Mouse (Mus musculus) NIH3T3 (cell line): ENCODE data around the gene Tspan2.
A peak's percentile ranks its signal among the peaks of the same experiment; 100 is the strongest.

ENCODE experiments used
- DNase-seq: peaks from one replicate; pipeline ENCODE4 v3.0.0-alpha.2; 2012; ENCODE audit warnings: low read depth

The Tspan2 gene

DNA sequence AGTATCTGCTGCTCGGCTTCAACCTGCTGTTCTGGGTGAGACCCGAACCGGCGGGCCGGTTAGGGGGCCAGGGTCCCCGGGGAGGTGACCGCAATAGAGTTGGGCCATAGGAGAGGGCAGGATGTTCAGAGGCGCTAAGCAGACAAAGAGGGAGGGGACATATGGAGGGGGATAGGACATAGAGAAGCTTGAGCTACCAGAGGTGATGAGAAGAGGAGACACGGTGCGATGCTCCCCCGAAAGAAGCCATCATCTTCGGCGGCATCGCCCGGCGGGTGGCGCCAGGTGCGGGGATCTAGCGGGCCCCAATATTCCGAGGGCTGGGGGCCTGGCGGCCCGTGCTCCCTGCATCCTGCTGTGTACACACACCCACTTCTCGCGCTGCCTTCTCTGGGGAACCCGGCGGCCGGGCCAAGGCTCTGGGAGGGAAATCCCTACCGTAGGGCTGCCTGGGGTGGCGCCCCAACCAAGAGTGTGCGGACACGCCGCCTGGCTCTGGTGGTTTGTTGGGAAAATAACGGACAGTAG is 766 bp downstream of the Tspan2 start:
- DNase-seq, result no peak

DNA sequence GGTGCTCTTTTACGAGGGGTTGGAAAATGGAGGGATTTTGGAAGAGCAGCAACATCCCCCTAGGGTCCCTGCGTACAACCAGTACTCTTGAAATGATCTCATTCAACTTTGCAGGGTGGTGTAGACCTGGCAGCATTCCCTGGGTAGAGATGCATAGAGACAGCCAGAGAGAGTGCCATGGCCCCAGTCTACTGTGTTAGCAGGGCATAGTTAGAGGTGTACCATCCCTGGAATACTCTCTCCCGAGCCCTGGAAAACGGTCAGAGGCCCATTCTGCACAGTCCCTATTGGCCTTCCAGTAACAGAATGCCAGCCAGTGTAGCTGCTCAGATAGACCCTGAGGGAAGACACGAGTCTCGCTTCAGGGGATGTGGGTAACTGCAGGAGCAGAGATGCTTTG is 1.3 kb downstream of the Tspan2 start:
- DNase-seq, result no peak

DNA sequence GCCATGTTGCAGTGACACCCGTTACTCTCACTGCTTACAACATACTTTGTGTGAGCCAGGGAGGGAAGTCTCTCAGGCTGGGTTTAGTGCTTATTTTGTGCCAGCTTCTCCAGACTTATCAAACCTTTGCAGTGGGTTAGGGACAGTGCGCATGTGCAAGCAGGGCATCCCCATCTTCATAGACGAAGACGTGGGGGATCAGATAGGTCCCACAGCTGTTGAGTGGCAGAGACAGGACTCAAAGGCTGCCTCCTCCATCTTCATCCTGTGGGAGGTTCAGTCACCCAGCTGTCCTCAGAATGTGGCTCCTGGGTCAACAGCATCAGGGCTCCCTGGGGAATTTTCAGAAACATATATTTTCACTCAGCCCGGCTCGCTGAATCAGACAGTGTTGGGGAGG is 2.1 kb downstream of the Tspan2 start:
- no peak for DNase-seq

DNA sequence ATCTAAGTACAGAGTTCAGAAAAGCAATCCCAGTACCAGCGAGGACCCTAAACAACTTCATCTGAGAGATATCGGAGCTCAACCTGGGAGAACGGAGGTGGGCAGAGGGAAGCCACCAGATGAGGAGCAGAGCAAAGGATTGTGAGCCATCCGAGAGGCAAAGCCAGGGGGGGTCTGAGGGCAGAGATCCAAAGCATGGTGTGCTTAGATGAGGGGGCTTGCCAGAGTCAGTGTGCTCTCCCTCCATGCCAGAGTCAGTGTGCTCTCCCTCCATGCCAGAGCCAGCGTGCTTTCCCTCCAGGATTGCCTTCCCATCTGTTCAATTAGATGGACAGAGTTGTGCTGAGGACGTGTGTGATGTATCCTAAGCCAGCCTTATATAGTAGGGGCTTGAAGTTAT is 2.8 kb downstream of the Tspan2 start:
- DNase-seq, result no peak

DNA sequence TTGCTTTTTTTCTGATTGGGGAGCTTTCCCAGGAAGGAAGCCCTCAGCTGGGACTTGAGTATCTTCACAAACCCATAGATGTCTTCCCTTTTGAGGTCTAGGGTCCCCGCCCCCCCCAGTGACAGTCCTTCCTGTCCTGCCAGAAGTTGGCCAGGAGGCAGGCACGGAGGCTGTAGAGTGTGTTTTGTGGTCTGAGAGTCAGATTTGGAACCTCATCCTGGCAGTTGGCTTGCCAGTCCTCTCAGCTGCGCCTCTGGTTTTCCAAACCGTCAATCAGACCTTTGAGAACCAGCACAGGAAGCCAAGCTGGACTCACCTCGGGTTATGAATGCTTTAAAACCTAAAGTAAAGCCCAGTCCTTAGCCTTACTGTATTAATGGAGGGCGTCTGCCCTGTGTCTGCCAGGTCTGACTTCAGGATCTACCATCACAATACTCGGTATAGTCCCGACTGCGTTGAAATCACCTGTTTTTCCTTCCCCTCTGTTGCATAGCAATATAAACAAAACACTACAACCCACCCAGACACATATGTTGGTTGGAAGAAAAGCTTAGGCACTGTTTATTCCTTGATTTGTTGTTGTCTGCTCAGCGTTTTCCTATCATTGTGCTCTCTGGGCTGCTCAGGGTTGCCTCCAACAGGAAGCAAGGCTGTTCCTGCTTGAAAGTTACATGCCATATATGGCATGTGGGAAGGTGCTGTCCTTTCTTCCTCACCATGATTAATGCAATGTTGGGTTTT is 4.0 kb downstream of the Tspan2 start:
- no peak for DNase-seq

DNA sequence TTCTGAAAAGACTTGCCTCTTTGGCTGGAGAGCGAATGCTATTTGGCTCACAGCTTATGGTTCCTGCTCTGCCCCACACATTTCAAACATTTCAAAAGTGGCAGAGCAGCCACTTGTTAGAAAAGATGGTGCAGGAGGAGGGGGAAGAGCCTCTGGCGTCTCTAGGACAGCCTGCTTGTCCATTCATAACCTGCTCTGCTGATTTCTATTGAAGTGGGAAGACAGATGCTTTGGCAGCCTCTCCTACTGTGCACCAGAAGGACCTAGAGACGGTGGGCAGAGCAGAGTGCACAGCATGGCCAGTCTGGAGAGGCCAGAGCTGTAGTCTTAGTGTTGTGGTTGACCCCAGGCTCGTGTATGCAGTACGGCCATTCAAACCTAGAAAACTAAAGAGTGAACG is 4.6 kb downstream of the Tspan2 start:
- no peak for DNase-seq

DNA sequence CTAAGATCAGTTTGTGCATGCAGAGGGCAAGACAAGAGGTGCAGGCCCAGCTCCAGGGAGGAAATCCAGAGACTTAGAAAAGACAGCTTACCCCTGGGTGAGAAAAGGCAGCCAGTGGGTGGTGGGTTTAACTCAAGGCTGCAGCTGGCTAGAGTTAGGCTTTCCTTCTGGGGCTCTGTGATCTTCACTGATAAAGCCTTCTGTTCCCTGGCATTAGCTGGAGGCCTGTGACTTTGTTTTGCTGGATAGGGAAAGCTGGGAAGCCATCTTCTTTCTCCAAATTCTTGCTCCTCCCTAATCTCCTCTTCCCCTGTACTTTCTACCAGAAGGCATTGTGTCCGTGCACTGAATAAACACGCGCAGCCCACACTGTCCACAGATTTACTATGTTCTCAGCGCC is 8.4 kb downstream of the Tspan2 start:
- DNase-seq, result no peak

DNA sequence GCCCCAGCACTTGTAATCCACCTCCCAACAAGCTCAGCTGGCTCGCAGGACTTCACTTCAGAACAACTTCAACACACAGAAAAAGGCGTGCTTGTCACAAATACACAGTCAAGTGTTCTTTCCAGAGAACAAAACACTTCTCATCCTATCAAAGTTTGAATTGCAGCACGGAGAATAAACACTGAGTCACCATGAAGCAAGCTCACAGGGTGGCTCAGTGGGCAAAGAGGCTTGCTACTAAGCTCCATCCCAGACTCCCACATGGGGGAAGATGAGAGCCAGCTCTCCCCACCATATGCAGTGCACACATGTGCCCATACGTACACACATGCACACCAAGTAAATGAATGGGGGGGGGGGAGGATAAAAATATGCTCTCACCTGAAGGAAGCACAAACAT is 8.9 kb downstream of the Tspan2 start:
- peak; percentile 44 for DNase-seq

DNA sequence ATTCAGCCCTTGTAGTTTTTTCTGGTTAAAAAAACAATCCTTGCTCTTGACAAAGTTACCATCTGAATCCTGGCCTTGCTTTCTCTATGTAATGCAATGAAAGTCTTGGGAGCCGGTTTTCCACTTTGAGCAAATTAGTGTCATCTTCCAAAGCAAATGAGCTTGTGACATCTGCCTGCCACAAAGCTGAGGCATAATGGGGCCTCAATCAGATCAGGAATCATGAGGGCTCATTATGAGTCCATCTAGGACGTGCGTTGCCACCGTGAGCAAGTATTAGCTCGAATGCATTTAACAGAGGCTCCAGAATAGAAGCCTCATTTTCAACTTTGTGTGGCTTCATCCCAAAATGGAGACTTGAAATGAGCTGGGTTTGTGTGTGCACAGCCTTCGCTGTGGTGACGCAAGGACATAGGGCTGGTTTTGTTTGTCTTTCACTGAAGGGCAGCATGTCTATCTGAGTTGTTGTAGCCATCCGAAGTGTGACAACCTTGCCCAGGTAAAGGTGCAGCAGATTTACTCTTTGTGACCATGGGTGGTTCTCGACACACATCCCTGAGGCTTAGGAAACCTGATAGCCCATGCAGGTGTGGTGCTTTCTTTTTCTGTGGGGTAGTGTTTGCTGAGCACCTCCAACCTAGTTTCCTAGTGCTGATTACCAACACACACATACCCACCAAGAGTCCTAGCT is 9.6 kb downstream of the Tspan2 start:
- no peak for DNase-seq

DNA sequence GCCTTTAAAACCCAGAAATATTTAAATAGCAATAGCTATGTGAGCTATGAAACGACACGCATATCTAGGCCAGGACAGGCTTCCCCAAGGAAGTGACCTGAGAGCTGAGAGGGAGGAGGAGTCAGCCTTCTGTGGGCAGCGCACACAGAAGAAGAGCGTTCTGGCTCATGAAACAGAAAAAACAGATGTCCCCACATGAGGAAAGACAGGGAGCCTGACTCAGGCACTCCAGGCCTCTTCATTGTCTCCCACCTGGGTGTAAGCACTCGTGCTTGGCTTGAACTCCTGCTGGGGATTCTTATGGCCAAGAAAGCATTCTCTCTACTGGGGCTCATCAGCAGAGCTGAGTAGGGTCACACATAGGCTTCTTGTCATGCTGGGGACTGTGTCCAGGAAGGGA is 10.3 kb downstream of the Tspan2 start:
- no peak for DNase-seq

DNA sequence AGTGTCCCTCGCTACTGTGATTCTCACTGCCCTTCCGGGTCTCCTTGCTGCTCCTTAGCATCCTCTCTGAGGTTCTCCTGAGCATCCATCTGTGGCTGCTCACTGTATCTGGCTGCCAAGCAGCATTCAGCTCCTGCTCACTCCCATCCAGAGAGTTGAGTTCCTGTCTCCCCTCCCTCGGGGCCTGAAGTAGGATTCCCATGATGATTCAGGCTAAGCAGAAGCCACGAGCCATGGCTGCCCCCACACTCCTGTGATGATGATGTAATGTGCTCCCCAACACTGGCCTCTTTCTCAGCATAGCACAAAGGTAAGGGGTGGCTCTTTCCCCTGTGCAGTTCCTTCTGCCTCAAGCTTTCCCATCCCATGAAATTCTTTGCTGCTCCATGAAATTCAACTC is 11.8 kb downstream of the Tspan2 start:
- DNase-seq, result peak; percentile 31

DNA sequence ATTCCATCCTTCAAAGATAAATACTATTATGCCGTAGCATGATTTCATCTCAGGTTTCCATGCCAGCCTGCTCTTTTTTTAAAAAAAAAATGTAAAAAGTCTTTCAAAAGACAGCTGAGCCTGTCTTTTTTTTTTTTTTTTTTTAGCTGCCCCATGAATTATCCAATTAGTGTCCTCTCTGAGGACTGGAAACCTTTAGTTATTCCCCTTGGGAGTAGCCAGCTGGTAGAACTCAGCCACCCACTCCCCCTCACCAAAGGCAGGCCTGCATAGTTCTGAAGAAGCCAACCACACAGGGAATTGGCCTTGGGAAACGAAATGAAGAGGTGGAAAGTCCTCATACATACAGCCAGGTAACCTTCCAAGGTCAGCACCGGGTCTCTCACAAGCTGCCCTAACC is 13.7 kb downstream of the Tspan2 start:
- no peak for DNase-seq

DNA sequence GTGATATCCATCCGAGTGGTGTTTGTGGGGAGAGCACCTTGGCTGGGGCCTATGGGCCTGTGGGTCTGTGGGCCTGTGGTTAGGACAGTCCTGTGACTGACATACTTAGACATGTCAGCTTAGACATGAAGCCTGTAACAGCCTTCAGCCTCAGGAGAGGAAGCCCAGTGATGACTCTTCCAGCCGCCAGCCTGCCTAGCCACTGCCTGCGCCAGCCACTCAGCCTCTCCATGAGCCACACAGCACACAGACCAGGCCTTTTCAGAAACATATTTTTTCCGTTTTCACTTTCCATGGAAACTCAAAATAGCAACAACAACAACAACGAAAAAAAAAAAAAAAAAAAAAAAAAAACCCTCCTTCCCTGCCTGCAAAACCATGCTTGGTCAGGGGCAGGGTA is 14.4 kb downstream of the Tspan2 start:
- DNase-seq, result peak; percentile 17

DNA sequence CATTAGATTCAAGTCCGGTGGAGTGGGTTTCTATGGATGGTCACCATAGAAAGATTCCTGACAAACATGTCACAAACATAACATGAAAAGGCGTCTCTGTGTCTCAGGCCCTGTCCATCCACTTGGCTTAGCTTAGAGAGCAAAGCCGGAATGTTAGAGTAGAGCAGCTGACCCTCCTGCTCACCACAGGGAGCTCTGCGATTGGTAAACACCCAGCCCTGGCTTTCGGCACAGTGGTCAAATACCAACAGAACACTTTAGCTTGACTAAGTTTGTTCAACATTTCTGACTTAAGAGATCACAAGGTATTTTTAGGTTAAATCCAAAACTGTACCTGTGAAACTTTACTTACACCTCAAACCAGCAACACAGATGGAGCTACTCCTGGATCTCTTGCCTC is 16.8 kb downstream of the Tspan2 start:
- no peak for DNase-seq

DNA sequence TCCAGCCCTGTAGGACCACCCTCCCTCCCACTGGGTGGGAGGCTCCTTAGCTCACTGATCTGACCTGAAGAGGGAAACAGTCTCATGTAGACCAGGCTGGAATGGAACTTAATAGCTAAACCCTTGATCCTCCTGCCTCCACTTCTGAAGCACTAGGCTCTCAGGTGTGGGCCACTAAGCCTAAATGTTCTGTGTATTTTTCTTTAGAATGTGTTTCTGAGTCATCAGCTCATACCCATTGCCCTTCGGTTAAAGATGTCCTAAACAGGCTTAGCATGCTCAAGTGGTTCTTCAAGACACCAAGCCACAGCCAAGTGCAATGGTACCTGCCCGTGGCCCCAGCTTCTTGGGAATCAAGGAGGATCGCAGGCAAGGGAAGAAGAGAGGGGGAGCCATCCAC is 17.2 kb downstream of the Tspan2 start:
- DNase-seq, result no peak

DNA sequence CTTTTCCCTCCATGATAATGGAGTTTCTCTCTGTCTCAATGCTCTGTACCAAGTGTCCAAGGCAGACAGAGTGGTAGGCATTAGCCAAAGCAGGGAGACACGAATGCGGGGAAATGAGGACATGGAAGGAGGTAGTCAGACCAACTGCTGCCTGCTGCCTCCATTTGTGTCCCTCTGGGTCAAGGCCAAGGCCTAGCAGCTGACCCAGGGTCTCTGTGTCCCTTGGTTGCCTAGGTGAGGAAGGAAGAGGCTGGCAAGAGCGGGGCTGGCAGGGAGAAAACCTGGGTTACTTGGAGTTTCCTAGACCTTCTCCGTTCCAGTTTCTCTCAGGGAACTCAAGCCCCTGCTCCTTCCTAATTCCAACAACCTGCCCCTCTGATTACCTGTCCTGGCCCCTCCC is 17.7 kb downstream of the Tspan2 start:
- DNase-seq, result no peak

DNA sequence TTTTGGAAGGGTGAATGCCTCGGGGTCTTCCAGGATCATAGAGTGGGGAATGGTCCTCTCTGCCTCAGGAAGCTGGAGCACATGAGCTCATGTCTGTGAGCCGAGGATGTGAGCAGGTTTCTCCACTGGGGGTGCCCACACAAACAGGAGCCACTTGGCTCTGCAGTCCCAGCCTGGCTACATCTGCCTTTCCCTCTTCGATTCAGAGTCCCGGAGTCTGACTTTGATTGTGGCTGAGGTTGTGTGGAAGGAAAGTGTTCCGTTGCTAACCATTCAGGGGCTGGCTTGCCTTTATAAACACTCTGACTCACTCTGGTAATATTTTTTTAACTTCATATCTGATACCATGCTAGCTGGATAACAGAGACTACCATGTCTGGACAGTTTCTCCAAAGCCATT is 18.1 kb downstream of the Tspan2 start:
- DNase-seq, result peak; percentile 48

DNA sequence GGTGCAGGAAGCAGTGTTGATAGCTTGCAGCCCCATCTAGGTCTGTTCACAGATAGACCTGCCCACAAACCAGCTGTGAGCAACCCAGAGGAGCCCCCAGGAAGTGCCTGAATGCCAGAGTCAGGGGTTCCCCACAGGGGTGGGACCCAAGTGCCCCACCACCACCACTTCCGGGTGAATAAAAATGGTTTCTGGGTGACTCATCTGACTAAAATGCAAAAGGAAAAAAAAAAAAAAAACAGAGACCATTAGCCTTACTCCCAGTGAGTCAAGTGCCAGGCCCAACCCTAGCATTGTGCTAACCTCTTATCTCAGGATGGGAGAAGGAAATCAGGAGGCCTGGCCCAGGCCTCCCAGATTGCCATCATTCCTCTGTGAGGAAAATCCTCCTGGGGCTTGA is 21.5 kb downstream of the Tspan2 start:
- peak; percentile 58 for DNase-seq

DNA sequence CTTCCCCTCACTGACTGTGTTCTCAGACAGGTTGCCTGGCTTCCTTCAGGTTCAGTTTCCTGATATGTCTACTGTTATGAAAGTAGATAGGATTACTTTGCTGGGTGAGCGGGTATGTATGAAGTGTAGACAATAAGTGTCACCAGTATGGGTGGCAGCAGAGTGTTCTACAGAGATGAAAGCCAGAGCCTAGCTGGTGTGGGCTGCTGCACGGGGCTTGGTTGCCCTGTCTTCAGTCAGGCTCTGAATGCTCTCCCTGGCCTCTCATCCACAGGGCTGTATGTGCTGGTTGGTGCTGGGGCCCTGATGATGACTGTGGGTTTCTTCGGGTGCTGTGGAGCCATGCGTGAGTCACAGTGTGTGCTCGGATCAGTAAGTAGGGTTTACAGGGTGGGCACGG is 22.7 kb downstream of the Tspan2 start:
- no peak for DNase-seq

DNA sequence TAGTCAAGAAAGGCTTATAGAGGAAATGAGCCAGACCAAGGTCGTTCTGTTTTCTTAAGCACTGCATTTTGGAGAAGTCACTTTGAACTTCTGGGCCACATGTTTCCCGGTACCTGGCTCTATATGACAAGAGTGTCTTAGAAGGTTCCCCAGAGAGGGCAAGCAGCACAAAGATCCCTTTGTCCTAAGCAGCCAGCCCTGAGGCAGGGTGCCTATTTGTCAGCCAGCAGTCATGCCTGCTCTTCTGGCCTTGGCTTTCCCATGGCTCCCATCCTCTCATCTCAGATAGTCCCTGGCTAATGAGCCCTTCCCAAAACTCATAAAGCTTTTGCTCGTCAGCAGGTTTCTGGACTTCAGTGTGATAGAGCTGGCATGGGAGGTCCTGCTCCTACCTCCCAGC is 25.9 kb downstream of the Tspan2 start:
- DNase-seq, result no peak

DNA sequence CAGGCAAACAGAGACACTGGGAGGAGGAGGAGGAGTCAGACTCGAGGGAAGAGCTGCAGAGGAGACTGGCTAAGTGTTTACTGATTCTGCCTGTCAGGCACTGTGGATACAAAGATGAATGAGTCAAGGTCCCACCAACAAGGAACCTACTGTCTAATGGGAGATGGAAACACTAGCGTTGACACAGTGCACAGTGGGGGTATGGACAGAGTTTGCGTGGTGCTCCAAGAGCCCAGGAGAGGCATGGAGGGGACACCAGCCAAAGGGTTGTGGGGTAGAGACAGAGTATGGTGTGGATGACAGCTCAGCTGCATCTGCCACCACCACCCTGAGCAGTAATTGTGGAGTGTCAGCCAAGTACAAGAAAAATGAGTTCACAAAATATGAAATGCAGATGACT is 28.1 kb downstream of the Tspan2 start:
- no peak for DNase-seq

DNA sequence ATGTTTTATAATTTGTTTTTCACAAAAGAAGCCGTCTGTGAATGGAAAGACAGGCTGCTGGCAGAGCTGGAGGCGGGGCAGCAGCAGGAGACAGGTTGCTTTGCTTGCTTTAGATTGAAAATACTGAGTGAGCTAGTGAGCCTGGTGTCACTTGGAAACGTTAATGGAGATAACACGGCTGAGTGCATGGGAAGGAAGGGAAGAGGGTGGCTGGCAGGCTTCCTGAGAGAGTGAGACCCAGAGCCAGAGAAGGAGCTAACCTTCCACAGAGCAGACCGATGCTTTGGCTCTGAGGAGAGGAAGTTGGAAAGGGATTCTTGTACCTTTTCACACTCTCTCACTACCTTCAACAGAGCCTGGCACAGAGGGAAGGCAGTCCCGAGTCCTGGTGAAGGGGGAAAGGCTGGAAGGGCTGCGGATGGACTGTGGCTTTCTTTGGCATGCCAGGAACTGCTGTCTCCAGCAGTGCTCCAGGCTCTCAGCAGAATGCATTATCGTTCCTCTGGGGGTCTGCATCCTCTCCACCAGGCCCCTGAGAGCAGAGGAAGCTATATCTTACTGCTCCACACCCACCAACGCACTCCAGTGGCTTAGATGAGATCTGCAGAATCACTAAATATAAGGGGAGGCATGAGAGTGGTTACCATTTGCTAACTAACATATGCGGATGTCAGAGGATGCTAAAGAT is 29.5 kb downstream of the Tspan2 start:
- DNase-seq, result no peak

DNA sequence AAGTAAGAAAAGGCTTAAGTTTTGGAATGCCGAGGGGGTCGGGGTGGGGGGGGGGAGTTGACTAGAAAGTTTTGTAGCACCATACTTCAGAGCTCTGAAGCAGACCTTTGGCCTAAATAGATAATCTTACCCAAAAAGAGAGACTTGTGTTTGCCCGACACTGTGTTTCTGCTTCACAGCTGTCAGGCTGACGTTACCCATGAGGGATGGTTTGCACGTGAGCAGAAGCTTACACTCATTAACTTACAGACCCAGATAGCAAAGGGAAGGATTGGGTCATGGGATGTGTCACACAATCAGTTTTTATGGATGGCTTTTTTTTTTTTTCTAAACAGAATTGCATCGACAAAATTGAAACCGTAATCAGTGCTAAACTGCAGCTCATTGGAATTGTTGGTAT is 30.5 kb downstream of the Tspan2 start:
- no peak for DNase-seq
